Mouse (Mus musculus): ENCODE measurements around the gene Hdac8. TPM values are rescaled to one million over a fixed set of nuclear protein-coding genes. Genes with fewer than 3 reads are reported as not detected.

Hdac8 gene
- polyA plus RNA-seq, 1 experiment from 2014 or later: 10.8 TPM

DNA sequence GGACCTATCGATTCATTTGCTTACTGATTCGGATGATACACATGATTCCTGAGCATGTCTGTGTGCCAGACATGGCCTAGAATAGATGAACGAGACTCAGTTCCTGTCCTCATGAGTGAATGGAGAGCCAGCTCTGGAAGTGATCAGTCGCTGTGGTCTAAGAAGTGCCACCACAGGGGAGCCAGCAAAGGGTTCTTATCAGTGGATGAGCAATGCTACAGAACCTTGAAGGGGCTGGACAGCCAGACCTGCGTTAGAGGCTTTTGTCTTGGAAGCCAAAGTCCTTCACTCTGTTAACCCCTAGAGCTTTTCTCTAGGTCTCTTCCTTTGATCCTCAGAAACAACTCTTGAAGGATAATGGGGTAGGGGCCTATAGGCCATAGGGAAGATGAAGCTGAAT is 186.4 kb downstream of the Hdac8 start:
- H3K4me2 ChIP-seq (replicated peaks): no peak overlapping the region
- H3K27ac ChIP-seq (replicated peaks): no peak overlapping the region
- no peaks in the 10 kb centered on the region for H3K4me1 ChIP-seq
- H3K36me3 ChIP-seq: no peaks in the 10 kb centered on the region
- no peak overlapping the region for H3K9ac ChIP-seq (replicated peaks)
- no peaks in the 10 kb centered on the region for H3K27me3 ChIP-seq
- WGBS: 84% methylated on average over 5 of the region's 5 CpGs
- no peaks in the 10 kb centered on the region for H3K9me3 ChIP-seq
- ATAC-seq (replicated peaks): no peak
- no peak overlapping the region for H3K4me3 ChIP-seq

DNA sequence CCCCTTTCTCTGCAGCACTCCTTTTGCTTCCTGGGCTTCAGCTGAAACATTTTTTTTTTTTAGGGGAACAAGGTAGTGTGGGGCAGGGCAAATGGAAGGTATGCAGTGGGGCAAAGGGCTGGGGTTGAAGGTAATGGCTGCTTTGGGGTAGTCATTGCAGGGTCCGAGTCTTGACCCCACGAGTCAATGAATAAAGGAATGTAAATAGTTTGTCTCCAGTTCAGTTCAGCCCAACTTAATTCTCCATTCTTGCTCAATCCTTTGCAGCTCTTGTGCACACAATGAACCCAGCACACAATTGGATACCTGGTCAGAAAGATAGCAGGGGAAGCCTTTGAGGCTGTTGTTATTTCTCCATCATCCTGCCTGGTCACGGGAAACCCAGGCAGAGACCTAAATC is 194.0 kb downstream of the Hdac8 start:
- H3K36me3 ChIP-seq: no peaks in the 10 kb centered on the region
- no peak overlapping the region for H3K27ac ChIP-seq (replicated peaks)
- no peaks in the 10 kb centered on the region for H3K9me3 ChIP-seq
- H3K9ac ChIP-seq (replicated peaks): no peak overlapping the region
- no peaks in the 10 kb centered on the region for H3K4me1 ChIP-seq
- 82% methylated on average over 3 of the region's 3 CpGs for WGBS
- H3K4me2 ChIP-seq (replicated peaks): no peak overlapping the region
- no peak overlapping the region for H3K4me3 ChIP-seq
- no peaks in the 10 kb centered on the region for H3K27me3 ChIP-seq
- ATAC-seq (replicated peaks): no peak

- H3K9me3 ChIP-seq: no peaks in the 10 kb centered on the region
- no peak overlapping the region for H3K4me3 ChIP-seq
- WGBS: 82% methylated on average over 5 of the region's 5 CpGs
- H3K4me1 ChIP-seq: no peaks in the 10 kb centered on the region
- no peak overlapping the region for H3K9ac ChIP-seq (replicated peaks)
- ATAC-seq (replicated peaks): no peak
- no peaks in the 10 kb centered on the region for H3K36me3 ChIP-seq
- no peaks in the 10 kb centered on the region for H3K27me3 ChIP-seq
- H3K4me2 ChIP-seq (replicated peaks): no peak overlapping the region
- H3K27ac ChIP-seq (replicated peaks): no peak overlapping the region
Observed at GRCm38 (mm10) chrX:102307511-102307910, 197.6 kb downstream of the Hdac8 start.

DNA sequence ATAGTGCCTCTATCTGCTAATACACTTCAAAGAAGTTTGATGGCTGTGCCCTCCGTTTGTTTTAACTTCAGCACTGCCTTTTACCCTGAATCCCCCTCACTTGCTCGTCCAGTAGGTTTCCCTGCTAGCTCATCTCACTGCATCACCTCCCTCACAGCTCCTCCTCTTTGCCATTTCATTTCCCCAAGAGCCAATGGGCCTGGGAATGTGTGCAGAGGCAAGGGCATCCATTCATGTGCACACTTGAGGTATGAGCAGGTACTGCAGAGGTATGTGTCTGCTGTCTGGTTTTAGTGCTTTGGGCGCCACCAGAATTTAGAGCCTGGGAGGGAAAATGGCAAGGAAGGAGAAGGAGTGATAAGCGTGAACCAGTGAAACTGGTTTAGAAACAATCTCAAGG is 199.4 kb downstream of the Hdac8 start:
- Histone ChIP-seq H3K27me3 (no peaks in the 10 kb centered on the region), H3K4me1 (no peaks in the 10 kb centered on the region), H3K36me3 (no peaks in the 10 kb centered on the region), H3K4me3 (no peak overlapping the region), H3K4me2 (replicated peaks) (no peak overlapping the region), H3K9me3 (no peaks in the 10 kb centered on the region), H3K27ac (replicated peaks) (no peak overlapping the region), H3K9ac (replicated peaks) (no peak overlapping the region)
- no peak for ATAC-seq (replicated peaks)
- WGBS: 72% methylated on average over 4 of the region's 4 CpGs

DNA sequence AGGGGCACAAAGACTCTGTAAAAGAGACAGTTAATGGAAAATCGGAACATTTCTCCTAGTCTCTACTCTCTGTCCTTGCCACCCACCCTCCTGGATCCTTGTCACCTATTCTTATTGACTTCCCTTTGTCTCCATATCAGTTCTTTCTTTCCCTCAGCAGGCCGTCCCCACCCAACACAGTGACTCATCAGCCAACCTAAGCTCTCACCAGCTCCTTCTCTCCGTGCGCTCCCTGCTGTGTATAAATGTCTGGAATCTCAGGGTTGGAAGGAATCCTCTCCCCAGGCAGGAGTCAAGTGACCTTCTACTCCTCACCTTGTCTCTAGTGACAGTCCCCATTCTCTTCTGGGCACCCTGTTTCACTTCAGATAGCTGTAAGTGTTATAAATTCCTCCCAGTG is 200.2 kb downstream of the Hdac8 start:
- ATAC-seq (replicated peaks): no peak
- 66% methylated on average over 4 of the region's 4 CpGs for WGBS

GRCm38 (mm10) chrX:102302476-102302875 is 202.7 kb downstream of the Hdac8 start:
- ATAC-seq (replicated peaks): no peak

More for the DNA sequence above, 200.2 kb downstream of the Hdac8 start:
- no peak overlapping the region for H3K4me2 ChIP-seq (replicated peaks)
- no peak overlapping the region for H3K27ac ChIP-seq (replicated peaks)
- no peaks in the 10 kb centered on the region for H3K27me3 ChIP-seq
- H3K4me3 ChIP-seq: no peak overlapping the region
- H3K36me3 ChIP-seq: no peaks in the 10 kb centered on the region
- no peaks in the 10 kb centered on the region for H3K9me3 ChIP-seq
- H3K4me1 ChIP-seq: no peaks in the 10 kb centered on the region
- H3K9ac ChIP-seq (replicated peaks): no peak overlapping the region

GRCm38 (mm10) chrX:102284889-102285288 is 220.3 kb downstream of the Hdac8 start:
- no peak overlapping the region for H3K27ac ChIP-seq (replicated peaks)
- H3K4me1 ChIP-seq: no peaks in the 10 kb centered on the region
- H3K9ac ChIP-seq (replicated peaks): no peak overlapping the region
- 73% methylated on average over 3 of the region's 3 CpGs for WGBS
- ATAC-seq (replicated peaks): no peak
- no peak overlapping the region for H3K4me3 ChIP-seq
- no peaks in the 10 kb centered on the region for H3K27me3 ChIP-seq
- no peak overlapping the region for H3K4me2 ChIP-seq (replicated peaks)
- H3K36me3 ChIP-seq: no peaks in the 10 kb centered on the region
- H3K9me3 ChIP-seq: no peaks in the 10 kb centered on the region

More at GRCm38 (mm10) chrX:102302476-102302875, 202.7 kb downstream of the Hdac8 start:
- Histone ChIP-seq H3K4me3 (no peak overlapping the region), H3K36me3 (no peaks in the 10 kb centered on the region), H3K27me3 (no peaks in the 10 kb centered on the region), H3K27ac (replicated peaks) (no peak overlapping the region), H3K4me1 (no peaks in the 10 kb centered on the region), H3K9me3 (no peaks in the 10 kb centered on the region), H3K4me2 (replicated peaks) (no peak overlapping the region), H3K9ac (replicated peaks) (no peak overlapping the region)
- WGBS: 46% methylated on average over 3 of the region's 3 CpGs

GRCm38 (mm10) chrX:102262620-102263345 is 242.4 kb downstream of the Hdac8 start:
- no peaks in the 10 kb centered on the region for H3K27me3 ChIP-seq
- no peak overlapping the region for H3K9ac ChIP-seq (replicated peaks)
- H3K4me1 ChIP-seq: no peaks in the 10 kb centered on the region
- H3K4me2 ChIP-seq (replicated peaks): no peak overlapping the region
- no peak overlapping the region for H3K27ac ChIP-seq (replicated peaks)
- H3K9me3 ChIP-seq: no peaks in the 10 kb centered on the region
- no peaks in the 10 kb centered on the region for H3K36me3 ChIP-seq
- WGBS: 77% methylated on average over 14 of the region's 14 CpGs
- no peak overlapping the region for H3K4me3 ChIP-seq
- ATAC-seq (replicated peaks): no peak

DNA sequence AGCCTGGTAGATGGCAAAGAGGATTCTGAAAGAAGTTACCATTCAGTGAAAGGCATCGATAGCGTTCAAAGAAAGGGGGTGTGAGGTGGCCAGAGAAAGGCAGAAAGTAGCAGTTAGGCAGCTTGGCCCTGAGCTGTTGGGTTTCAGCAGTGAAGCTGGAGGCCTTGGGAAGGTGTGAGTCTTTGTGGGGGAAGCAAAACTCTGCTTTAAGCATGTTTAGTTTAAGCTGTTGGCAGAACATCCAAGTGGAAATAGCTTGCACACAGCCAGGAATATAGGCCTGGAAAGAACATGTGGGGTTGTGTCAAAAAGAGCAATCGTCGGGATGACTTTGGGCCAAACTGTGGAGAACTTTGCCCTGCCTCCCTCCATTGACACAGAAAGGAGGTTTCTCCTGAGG is 245.4 kb downstream of the Hdac8 start:
- no peak overlapping the region for H3K4me3 ChIP-seq
- no peak overlapping the region for H3K4me2 ChIP-seq (replicated peaks)
- H3K9ac ChIP-seq (replicated peaks): no peak overlapping the region
- ATAC-seq (replicated peaks): no peak
- H3K4me1 ChIP-seq: no peaks in the 10 kb centered on the region
- 90% methylated on average over 4 of the region's 4 CpGs for WGBS
- no peaks in the 10 kb centered on the region for H3K36me3 ChIP-seq
- H3K9me3 ChIP-seq: no peaks in the 10 kb centered on the region
- H3K27me3 ChIP-seq: no peaks in the 10 kb centered on the region
- no peak overlapping the region for H3K27ac ChIP-seq (replicated peaks)

DNA sequence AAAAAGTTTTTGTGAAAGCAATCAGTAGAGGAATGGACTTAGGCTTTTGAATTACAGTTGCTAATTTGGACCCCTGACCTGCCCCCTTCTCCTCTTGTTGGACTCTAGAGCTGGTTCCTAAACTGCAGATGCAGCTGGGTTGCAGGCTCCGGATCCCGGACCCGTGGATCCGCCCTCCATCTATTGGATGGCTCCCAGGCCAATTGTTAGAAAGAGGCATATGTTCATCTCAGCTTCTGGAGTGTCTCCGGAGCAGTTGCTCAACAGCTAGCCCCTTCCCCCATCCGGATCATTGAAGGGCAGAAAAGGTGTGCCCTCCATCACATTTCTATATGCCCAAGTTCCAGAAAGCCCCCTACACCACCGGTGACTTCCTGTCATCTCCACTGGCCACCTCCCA is 251.3 kb downstream of the Hdac8 start:
- peaks cover 15% of the 10 kb centered on the region; the same call in 1 of the 2 replicates for H3K27me3 ChIP-seq
- no peak for ATAC-seq (replicated peaks)
- no peak overlapping the region for H3K27ac ChIP-seq (replicated peaks)
- peak overlapping the region; percentile 24 for H3K4me3 ChIP-seq
- 19% methylated on average over 7 of the region's 7 CpGs for WGBS
- H3K4me1 ChIP-seq: peaks cover 27% of the 10 kb centered on the region
- peak overlapping the region; percentile 37 for H3K4me2 ChIP-seq (replicated peaks)
- no peak overlapping the region for H3K9ac ChIP-seq (replicated peaks)
- no peaks in the 10 kb centered on the region for H3K36me3 ChIP-seq
- no peaks in the 10 kb centered on the region for H3K9me3 ChIP-seq

DNA sequence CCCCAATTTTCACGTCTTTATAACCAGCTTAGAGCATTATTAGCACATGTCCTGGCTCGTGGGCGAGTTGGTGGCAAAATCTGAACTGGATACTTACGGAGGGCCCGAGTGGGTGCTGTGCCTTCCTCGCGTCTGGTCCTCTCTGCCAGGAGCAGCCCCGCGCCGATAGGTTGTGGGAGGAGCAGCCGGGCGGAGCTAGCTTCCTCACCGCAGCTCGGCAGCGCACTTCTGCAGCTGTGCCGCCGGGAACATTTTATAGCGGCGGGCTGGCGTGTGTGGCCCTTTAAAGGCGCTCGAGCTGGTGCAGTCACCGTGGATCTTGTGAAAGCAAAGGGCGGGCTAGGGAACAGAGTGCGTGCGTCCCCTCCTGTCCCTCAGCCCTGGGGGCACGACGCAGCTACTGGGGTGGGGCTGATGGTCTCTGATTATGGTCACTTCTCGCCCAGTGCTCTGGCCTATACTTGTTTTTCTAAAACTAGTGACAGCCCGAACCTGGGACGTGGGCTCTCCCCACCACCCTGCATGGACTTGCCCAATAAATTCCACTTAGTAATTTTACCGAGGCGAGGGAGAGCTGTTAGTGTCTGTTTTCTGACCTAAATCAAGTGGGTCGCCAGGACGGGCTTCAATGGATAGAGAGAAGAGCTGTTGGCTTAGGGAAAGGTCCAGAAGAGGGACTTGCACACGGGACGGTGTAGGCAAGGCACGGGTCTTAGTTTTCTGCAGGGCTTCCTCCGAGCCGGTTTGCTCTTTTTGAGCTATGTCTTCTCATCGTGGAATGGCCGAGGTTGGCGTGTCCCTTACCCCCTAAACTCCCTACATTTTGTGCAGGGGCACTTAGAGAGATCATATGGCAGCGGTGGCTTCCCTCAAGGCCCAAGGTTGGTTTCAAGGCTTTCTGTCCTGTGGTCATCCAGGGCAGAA is 253.0 kb downstream of the Hdac8 start, which contains the start of gene Cited1:
Cited1 (minus strand) TSS at position 245 of the 924 bp plus-strand sequence.
- WGBS: 19% methylated on average over 44 of the region's 44 CpGs
- peak within 1 kb of the TSS; percentile 95 for H3K4me2 ChIP-seq (replicated peaks)
- ATAC-seq (replicated peaks): peak; percentile 95

More for the DNA sequence above, 253.0 kb downstream of the Hdac8 start, which contains the start of gene Cited1:
- H3K36me3 ChIP-seq: no peaks in the 10 kb centered on the region
- H3K27me3 ChIP-seq: peaks cover 23% of the 10 kb centered on the region; the same call in 1 of the 2 replicates
- no peaks in the 10 kb centered on the region for H3K9me3 ChIP-seq
- peaks cover 27% of the 10 kb centered on the region for H3K4me1 ChIP-seq
- H3K4me3 ChIP-seq: peak within 1 kb of the TSS; percentile 56
- 0 out of 2 replicates have a peak within 1 kb of the TSS, but pooled peaks have one; percentile 27 for H3K27ac ChIP-seq (replicated peaks)
- H3K9ac ChIP-seq (replicated peaks): peak within 1 kb of the TSS; percentile 51
